Mouse (Mus musculus) CH12.LX (cell line): ENCODE measurements around the gene Zfp53. TPM values are rescaled to one million over a fixed set of nuclear protein-coding genes. Genes with fewer than 3 reads are reported as not detected.
A peak's percentile ranks its signal among the peaks of the same experiment; 100 is the strongest.

Experiments used
- DNase-seq: peaks from one replicate; pipeline ENCODE4 v3.0.0-alpha.2; 2013; ENCODE audit errors: extremely low read depth
- H3K27ac ChIP-seq: 2 replicates; pipeline ENCODE4 v1.5.1; 2012; ENCODE audit warnings: low read depth, mild to moderate bottlenecking, control low read depth, moderate library complexity; ENCODE audit not compliant: insufficient read depth
- H3K27me3 ChIP-seq: replicated peaks from 2 replicates; pipeline ENCODE3; 2012; ENCODE audit warnings: inconsistent platforms
- H3K36me3 ChIP-seq, 2 experiments: replicated peaks in 1 of 2; 2 replicates each; pipeline versions ENCODE3 to v1.6.1; 2012; ENCODE audit warnings: inconsistent platforms in 1 of 2, low read length in 1 of 2, mild to moderate bottlenecking in 1 of 2, mixed read lengths in 1 of 2, moderate library complexity in 1 of 2; ENCODE audit not compliant: control insufficient read depth in 1 of 2, insufficient read depth in 1 of 2
- H3K4me1 ChIP-seq, 2 experiments: 2 replicates each; pipeline ENCODE4 v1.6.1; 2012; ENCODE audit warnings: inconsistent platforms in 1 of 2, moderate library complexity in 1 of 2; ENCODE audit not compliant: insufficient read depth in 2 of 2, control insufficient read depth in 1 of 2
- H3K4me2 ChIP-seq: 2 replicates; pipeline ENCODE4 v1.6.1; 2012; ENCODE audit warnings: low read depth, mild to moderate bottlenecking, control low read depth; ENCODE audit not compliant: poor library complexity, insufficient read depth, severe bottlenecking
- H3K4me3 ChIP-seq, 3 experiments: fragments of 150-350 bp in 1 of 3; sonication (generic) in 1 of 3; replicated peaks in 1 of 3; 2 replicates each; pipeline versions ENCODE3 to v1.5.1; 2011 to 2012; ENCODE audit warnings: low read depth in 2 of 3, low read length in 2 of 3, mild to moderate bottlenecking in 2 of 3, moderate library complexity in 2 of 3, control low read depth in 1 of 3, improper control_type of control experiment in 1 of 3, inconsistent platforms in 1 of 3, mixed read lengths in 1 of 3; ENCODE audit not compliant: poor library complexity in 1 of 3
- H3K79me2 ChIP-seq: replicated peaks from 2 replicates; pipeline ENCODE4 v1.6.1; 2012; ENCODE audit warnings: mild to moderate bottlenecking, moderate library complexity; ENCODE audit not compliant: control insufficient read depth, poor library complexity, insufficient read depth, severe bottlenecking; ENCODE audit errors: extremely low read depth
- H3K9ac ChIP-seq: 2 replicates; pipeline ENCODE4 v1.6.1; 2012; ENCODE audit warnings: low read depth, mild to moderate bottlenecking, control low read depth, moderate library complexity; ENCODE audit not compliant: insufficient read depth
- H3K9me3 ChIP-seq: replicated peaks from 2 replicates; pipeline ENCODE3; 2012; ENCODE audit warnings: low read length, inconsistent platforms, mixed read lengths
- BHLHE40 ChIP-seq: IDR thresholded peaks from 2 replicates; pipeline ENCODE4 v1.6.1; 2011; ENCODE audit warnings: mild to moderate bottlenecking, low read depth, low read length, improper control_type of control experiment
- CHD2 ChIP-seq: IDR thresholded peaks from 2 replicates; pipeline ENCODE4 v1.6.1; 2011; ENCODE audit warnings: low read length, improper control_type of control experiment
- E2F4 ChIP-seq: IDR thresholded peaks from 2 replicates; pipeline ENCODE4 v1.6.1; 2011; ENCODE audit warnings: low read depth, low read length, improper control_type of control experiment; ENCODE audit not compliant: insufficient replicate concordance
- ETS1 ChIP-seq: conservative IDR thresholded peaks from 2 replicates; pipeline ENCODE4 v1.6.1; 2012; ENCODE audit warnings: low read depth, mild to moderate bottlenecking, inconsistent platforms, low read length, improper control_type of control experiment, moderate library complexity
- JUN ChIP-seq: IDR thresholded peaks from 2 replicates; pipeline ENCODE4 v1.6.1; 2011; ENCODE audit warnings: low read depth, mild to moderate bottlenecking, low read length, improper control_type of control experiment, moderate library complexity; ENCODE audit not compliant: insufficient read depth
- MAFK ChIP-seq: IDR thresholded peaks from 2 replicates; pipeline ENCODE4 v1.6.1; 2011; ENCODE audit warnings: low read length, improper control_type of control experiment; ENCODE audit not compliant: insufficient replicate concordance
- MAX ChIP-seq: IDR thresholded peaks from 2 replicates; pipeline ENCODE4 v1.6.1; 2011; ENCODE audit warnings: low read length, improper control_type of control experiment
- MEF2A ChIP-seq: IDR thresholded peaks from 2 replicates; pipeline ENCODE4 v1.6.1; 2014; ENCODE audit warnings: low read depth, mild to moderate bottlenecking, inconsistent platforms, low read length, improper control_type of control experiment, borderline replicate concordance
- MYC ChIP-seq: IDR thresholded peaks from 2 replicates; pipeline ENCODE4 v1.6.1; 2011; ENCODE audit warnings: low read depth, mild to moderate bottlenecking, improper control_type of control experiment, low read length
- NELFE ChIP-seq: IDR thresholded peaks from 2 replicates; pipeline ENCODE4 v1.6.1; 2011; ENCODE audit warnings: low read depth, low read length, improper control_type of control experiment
- NRF1 ChIP-seq: IDR thresholded peaks from 2 replicates; pipeline ENCODE4 v1.6.1; 2014; ENCODE audit warnings: low read depth, mild to moderate bottlenecking, inconsistent platforms, low read length, improper control_type of control experiment, moderate library complexity
- PAX5 ChIP-seq: IDR thresholded peaks from 2 replicates; pipeline ENCODE4 v1.6.1; 2012; ENCODE audit warnings: low read length, inconsistent platforms, mixed read lengths
- RAD21 ChIP-seq: IDR thresholded peaks from 2 replicates; pipeline ENCODE4 v1.6.1; 2011; ENCODE audit warnings: low read depth, mild to moderate bottlenecking, low read length, improper control_type of control experiment, moderate library complexity
- RCOR1 ChIP-seq: conservative IDR thresholded peaks from 2 replicates; pipeline ENCODE4 v1.6.1; 2012; ENCODE audit warnings: low read depth, mild to moderate bottlenecking, inconsistent platforms, low read length, improper control_type of control experiment
- SIN3A ChIP-seq: IDR thresholded peaks from 2 replicates; pipeline ENCODE4 v1.6.1; 2012; ENCODE audit warnings: low read length, improper control_type of control experiment, inconsistent platforms
- TBP ChIP-seq: conservative IDR thresholded peaks from 2 replicates; pipeline ENCODE4 v1.6.1; 2011; ENCODE audit warnings: low read depth, low read length, improper control_type of control experiment
- TCF12 ChIP-seq: IDR thresholded peaks from 2 replicates; pipeline ENCODE4 v1.6.1; 2014; ENCODE audit warnings: low read depth, mild to moderate bottlenecking, inconsistent platforms, low read length, improper control_type of control experiment
- UBTF ChIP-seq: IDR thresholded peaks from 2 replicates; pipeline ENCODE4 v1.6.1; 2012; ENCODE audit warnings: low read depth, mild to moderate bottlenecking, inconsistent platforms, low read length, improper control_type of control experiment, moderate library complexity
- USF2 ChIP-seq: conservative IDR thresholded peaks from 2 replicates; pipeline ENCODE4 v1.6.1; 2011; ENCODE audit warnings: low read depth, low read length, improper control_type of control experiment
- ZMIZ1 ChIP-seq: IDR thresholded peaks from 2 replicates; pipeline ENCODE4 v1.6.1; 2012; ENCODE audit warnings: low read depth, mild to moderate bottlenecking, inconsistent platforms, low read length, improper control_type of control experiment
- dilution Hi-C: fragments of 300-500 bp; cut with MboI; formaldehyde crosslinking; loops from 2 replicates; pipeline ENCODE4 v1.14.3; 2020; ENCODE audit warnings: low sequenced_read_pairs; ENCODE audit not compliant: extremely low pct_unique_long_range_greater_than_20kb, extremely low pct_ligation_motif_present
- in situ Hi-C: fragments of 300-500 bp; cut with MboI; formaldehyde crosslinking; loops from 3 replicates; pipeline ENCODE4 v1.14.3; 2019; ENCODE audit warnings: low sequenced_read_pairs, low pct_ligation_motif_present, low pct_unique_long_range_greater_than_20kb, mixed read lengths
- polyA plus RNA-seq: library from polyadenylated mRNA; unstranded; fragments of >175 nt; gene quantifications from 2 replicates; pipeline ENCODE4 v1.2.1, GENCODE M21; 2012; ENCODE audit warnings: low read depth; ENCODE audit not compliant: insufficient read length
- total RNA-seq, 2 experiments: library from RNA; depleted of rRNA; stranded (reverse); fragments of 300-350 nt in 1 of 2; fragments of >200 nt in 1 of 2; gene quantifications; 2 replicates each; pipeline ENCODE4 v1.2.3; 2012 to 2014

Zfp53 gene
- total and polyA plus RNA-seq, 3 experiments, result 2.4 to 8.4 (median 4.7) TPM

DNA sequence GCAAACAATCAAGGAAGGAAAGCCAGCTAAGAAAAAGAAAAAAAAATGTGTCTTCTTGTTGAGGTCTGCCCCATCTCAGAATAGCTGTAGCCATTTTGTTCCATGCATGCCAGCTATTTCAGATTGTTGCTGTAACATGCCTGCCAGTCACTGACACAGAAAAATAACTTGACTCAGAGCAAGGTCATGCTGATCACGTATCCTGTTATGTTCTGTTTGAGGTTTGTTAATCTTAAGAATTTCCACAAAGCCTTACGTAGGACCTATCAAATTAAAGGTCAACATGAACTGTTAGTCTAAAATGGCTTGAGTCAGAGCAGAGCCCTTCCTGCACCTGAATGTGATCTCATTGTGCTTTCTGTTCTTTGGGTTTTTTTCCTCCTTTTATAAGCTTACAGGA, 47.9 kb downstream of the Zfp53 start:
- Histone ChIP-seq H3K4me1 (peaks cover 4 to 29% of the 10 kb centered on the region in 2 experiments; a peak in 3 of 4 replicates), H3K79me2 (peaks cover 15% of the 10 kb centered on the region), H3K9me3 (no peaks in the 10 kb centered on the region), H3K4me2 (peak overlapping the region; percentile 85), H3K36me3 (peaks cover 3 to 24% of the 10 kb centered on the region in 2 experiments), H3K4me3 (peak overlapping the region; percentile 39 to 79 (median 73)), H3K27ac (0 out of 2 replicates have a peak overlapping the region, but pooled peaks have one; percentile 24), H3K9ac (peak overlapping the region; percentile 83; the same call in 1 of the 2 replicates), H3K27me3 (no peaks in the 10 kb centered on the region)
- no peak for TF ChIP-seq ZMIZ1
- no peak for TF ChIP-seq ETS1
- TF ChIP-seq TBP, result 0 out of 2 replicates have a peak, but pooled peaks have one; percentile 13
- dilution Hi-C loops, result no loop called here
- in situ Hi-C loops, result no loop called here
- peak; percentile 35 for DNase-seq

DNA sequence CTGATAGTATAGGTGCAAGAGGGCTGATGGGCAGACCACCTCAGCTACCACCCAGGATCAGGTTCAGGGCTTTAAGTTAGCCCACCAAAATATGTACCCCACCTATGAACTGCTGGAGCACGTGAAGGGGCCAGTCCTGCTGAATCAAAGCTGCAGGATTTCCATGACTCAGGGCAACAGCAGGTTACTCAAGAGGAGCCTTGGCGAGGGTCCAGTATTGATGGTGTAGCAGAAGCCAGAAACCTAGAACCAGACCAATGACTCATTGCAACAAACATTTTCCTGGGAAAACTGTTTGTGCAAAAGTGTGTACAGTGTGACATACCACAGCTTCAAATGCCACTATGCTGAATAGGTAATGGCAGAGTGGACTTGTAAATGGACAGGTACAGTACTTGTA, 69.0 kb downstream of the Zfp53 start:
- TF ChIP-seq NRF1, result no peak
- no peak for TF ChIP-seq USF2
- TF ChIP-seq MYC, result no peak
- no peak for TF ChIP-seq TBP
- TF ChIP-seq UBTF, result no peak
- TF ChIP-seq PAX5, result no peak
- TF ChIP-seq MAX, result no peak
- no peak for TF ChIP-seq SIN3A
- no peak for TF ChIP-seq JUN
- TF ChIP-seq MEF2A, result no peak
- TF ChIP-seq E2F4, result no peak
- no peak for TF ChIP-seq BHLHE40
- TF ChIP-seq RAD21, result no peak
- TF ChIP-seq MAFK, result no peak
- TF ChIP-seq RCOR1, result no peak
- no peak for TF ChIP-seq NELFE
- TF ChIP-seq TCF12, result no peak
- no peak for TF ChIP-seq CHD2
- no peak for TF ChIP-seq ZMIZ1
- dilution Hi-C loops, result no loop called here
- Histone ChIP-seq H3K9me3 (no peaks in the 10 kb centered on the region), H3K36me3 (peaks cover 25 to 67% of the 10 kb centered on the region in 2 experiments), H3K27me3 (no peaks in the 10 kb centered on the region), H3K27ac (no peak overlapping the region), H3K4me1 (no peaks in the 10 kb centered on the region), H3K4me2 (no peak overlapping the region), H3K79me2 (no peaks in the 10 kb centered on the region), H3K9ac (no peak overlapping the region), H3K4me3 (no peak overlapping the region)
- in situ Hi-C loops, result no loop called here
- no peak for DNase-seq

Other genes starting within 250 kb of the Zfp53 start
- gene Vmn1r235, start 232.6 kb upstream of the Zfp53 start, total RNA-seq (2012; rRNA removed), result not detected in 2 replicates
- gene Vmn1r235, start 232.6 kb upstream of the Zfp53 start, total RNA-seq (2014; rRNA removed), result not detected in 2 replicates
- not detected in 2 replicates for gene Vmn1r235, start 232.6 kb upstream of the Zfp53 start, polyA plus RNA-seq
- gene Vmn1r236, start 206.1 kb upstream of the Zfp53 start, total RNA-seq (2012; rRNA removed), result not detected in 2 replicates
- not detected in 2 replicates for gene Vmn1r236, start 206.1 kb upstream of the Zfp53 start, total RNA-seq (2014; rRNA removed)
- gene Vmn1r236, start 206.1 kb upstream of the Zfp53 start, polyA plus RNA-seq, result not detected in 2 replicates
- gene Vmn1r237, start 177.1 kb upstream of the Zfp53 start, total RNA-seq (2012; rRNA removed), result not detected in 2 replicates
- gene Vmn1r237, start 177.1 kb upstream of the Zfp53 start, total RNA-seq (2014; rRNA removed), result not detected in 2 replicates
- not detected in 2 replicates for gene Vmn1r237, start 177.1 kb upstream of the Zfp53 start, polyA plus RNA-seq
- 1.8 and 1.9 TPM in 2 replicates for gene Zfp677, start 105.2 kb upstream of the Zfp53 start, total RNA-seq (2012; rRNA removed)
- gene Zfp677, start 105.2 kb upstream of the Zfp53 start, total RNA-seq (2014; rRNA removed), result 4.1 and 4.7 TPM in 2 replicates
- 1.2 and 1.4 TPM in 2 replicates for gene Zfp677, start 105.2 kb upstream of the Zfp53 start, polyA plus RNA-seq
- gene Zfp54, start 65.8 kb upstream of the Zfp53 start, total RNA-seq (2012; rRNA removed), result 7.9 and 8.4 TPM in 2 replicates
- gene Zfp54, start 65.8 kb upstream of the Zfp53 start, total RNA-seq (2014; rRNA removed), result 11.9 and 12.5 TPM in 2 replicates
- gene Zfp54, start 65.8 kb upstream of the Zfp53 start, polyA plus RNA-seq, result 3.6 and 3.8 TPM in 2 replicates
- 6.1 and 6.8 TPM in 2 replicates for gene Zfp51, start 38.6 kb upstream of the Zfp53 start, total RNA-seq (2012; rRNA removed)
- gene Zfp51, start 38.6 kb upstream of the Zfp53 start, total RNA-seq (2014; rRNA removed), result 16.7 and 18.1 TPM in 2 replicates
- 4.5 TPM in 2 replicates for gene Zfp51, start 38.6 kb upstream of the Zfp53 start, polyA plus RNA-seq
- 8.6 and 9.6 TPM in 2 replicates for gene Zfp52, start 46.5 kb downstream of the Zfp53 start, total RNA-seq (2012; rRNA removed)
- 15.4 and 16.3 TPM in 2 replicates for gene Zfp52, start 46.5 kb downstream of the Zfp53 start, total RNA-seq (2014; rRNA removed)
- 5.9 and 6.4 TPM in 2 replicates for gene Zfp52, start 46.5 kb downstream of the Zfp53 start, polyA plus RNA-seq
- 0.72 and 0.97 TPM in 2 replicates for gene Zfp948, start 78.0 kb downstream of the Zfp53 start, total RNA-seq (2012; rRNA removed)
- 1.6 and 1.7 TPM in 2 replicates for gene Zfp948, start 78.0 kb downstream of the Zfp53 start, total RNA-seq (2014; rRNA removed)
- gene Zfp948, start 78.0 kb downstream of the Zfp53 start, polyA plus RNA-seq, result 0.67 and 0.74 TPM in 2 replicates
- 0.93 and 1.1 TPM in 2 replicates for gene Zfp983, start 161.6 kb downstream of the Zfp53 start, total RNA-seq (2012; rRNA removed)
- 2.1 and 2.3 TPM in 2 replicates for gene Zfp983, start 161.6 kb downstream of the Zfp53 start, total RNA-seq (2014; rRNA removed)
- 0.87 and 1.1 TPM in 2 replicates for gene Zfp983, start 161.6 kb downstream of the Zfp53 start, polyA plus RNA-seq
- 1.2 and 3.1 TPM in 2 replicates for gene Gm10226, start 202.9 kb downstream of the Zfp53 start, total RNA-seq (2012; rRNA removed)
- gene Gm10226, start 202.9 kb downstream of the Zfp53 start, total RNA-seq (2014; rRNA removed), result 5.5 and 5.8 TPM in 2 replicates
- gene Gm10226, start 202.9 kb downstream of the Zfp53 start, polyA plus RNA-seq, result 4.8 TPM in 1 of 2 replicates, not detected in the other
- 1.4 and 1.6 TPM in 2 replicates for gene Zfp760, start 218.7 kb downstream of the Zfp53 start, total RNA-seq (2012; rRNA removed)
- gene Zfp760, start 218.7 kb downstream of the Zfp53 start, total RNA-seq (2014; rRNA removed), result 3.5 and 3.8 TPM in 2 replicates
- 1.2 TPM in 2 replicates for gene Zfp760, start 218.7 kb downstream of the Zfp53 start, polyA plus RNA-seq
- 2.6 and 2.9 TPM in 2 replicates for gene Zfp229, start 241.8 kb downstream of the Zfp53 start, total RNA-seq (2012; rRNA removed)
- gene Zfp229, start 241.8 kb downstream of the Zfp53 start, total RNA-seq (2014; rRNA removed), result 5.1 and 5.5 TPM in 2 replicates
- 1.9 and 4.4 TPM in 2 replicates for gene Zfp229, start 241.8 kb downstream of the Zfp53 start, polyA plus RNA-seq